Comparison of ENCODE assay signal across 25 mouse cellular contexts in the genomic region with DNA sequence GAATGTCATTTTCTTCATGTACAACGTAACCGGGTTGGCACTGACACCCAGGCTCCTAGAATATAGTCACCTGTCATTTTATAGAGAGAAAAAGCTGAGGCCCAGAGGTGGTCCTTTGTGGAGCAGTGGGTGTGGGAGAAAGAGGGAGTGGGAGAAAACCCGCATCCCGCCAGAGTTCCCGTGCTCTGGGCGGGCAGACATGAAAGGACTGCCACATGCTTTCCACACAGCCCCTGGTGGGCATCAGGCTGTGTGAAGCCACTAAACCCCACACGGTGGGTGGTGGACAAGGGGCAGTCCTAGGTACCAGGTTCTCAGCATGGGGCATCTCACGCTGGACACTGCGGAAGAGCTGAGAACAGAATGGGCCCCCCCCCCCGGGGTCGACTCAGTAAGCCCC. TPM values are rescaled to one million over a fixed set of nuclear protein-coding genes. Genes with fewer than 3 reads are reported as not detected.
DNase-seq lines count a peak whose midpoint lies in the region; ATAC-seq and TF ChIP-seq lines count a peak whose summit lies in the region.
"Had no signal": no experiment of that assay in that cellular context is flagged by ENCODE, and none has a peak within 500 bp of the region (broad histone marks: within the 10 kb centered on the region; RNA-seq: fewer than 3 reads in every experiment).

No protein-coding gene starts in this region.

- H3K27ac ChIP-seq in cerebellum, adult 2 months (ENCODE audit: insufficient read depth, low read length): peak overlapping the region; percentile 77
- no peak overlapping the region for H3K27ac ChIP-seq in limb, embryonic 12.5 days
- no peak overlapping the region for H3K27ac ChIP-seq in limb, embryonic 10.5 days
- peak overlapping the region; percentile 69 for H3K27ac ChIP-seq in forebrain, postnatal 0 days (ENCODE audit: low read depth, low read length)
- H3K27ac ChIP-seq in neural tube, embryonic 15.5 days (replicated peaks): peak overlapping the region; percentile 51
- H3K27ac ChIP-seq: limb, embryonic 15.5 days; stomach, postnatal 0 days had no signal

- WGBS in cerebellum, adult 2 months: 69% methylated on average over 11 of the region's 11 CpGs
- 87% methylated on average over 11 of the region's 11 CpGs for WGBS in limb, embryonic 12.5 days
- 91% methylated on average over 11 of the region's 11 CpGs for WGBS in limb, embryonic 10.5 days
- 77% methylated on average over 11 of the region's 11 CpGs for WGBS in forebrain, postnatal 0 days
- 85% methylated on average over 11 of the region's 11 CpGs for WGBS in neural tube, embryonic 15.5 days

- TF ChIP-seq CTCF in cerebellum, adult 2 months (IDR thresholded peaks at IDR 0.05; ENCODE audit: borderline replicate concordance, insufficient read depth, low read depth, low read length): no peak
- TF ChIP-seq CTCF in forebrain, postnatal 0 days (IDR thresholded peaks at IDR 0.05; ENCODE audit: low read depth): no peak

- H3K9ac ChIP-seq in limb, embryonic 12.5 days (replicated peaks): no peak overlapping the region
- H3K9ac ChIP-seq in forebrain, postnatal 0 days: no peak overlapping the region
- H3K9ac ChIP-seq in neural tube, embryonic 15.5 days (replicated peaks): no peak overlapping the region
- H3K9ac ChIP-seq: limb, embryonic 15.5 days; liver, postnatal 0 days had no signal

- H3K27me3 ChIP-seq in cerebellum, adult 2 months (ENCODE audit: control insufficient read depth, insufficient read depth, low read length): no peaks in the 10 kb centered on the region
- no peaks in the 10 kb centered on the region for H3K27me3 ChIP-seq in limb, embryonic 12.5 days
- 0 out of 2 replicates have a peak, but pooled peaks cover 10% of the 10 kb centered on the region for H3K27me3 ChIP-seq in limb, embryonic 10.5 days (ENCODE audit: low read depth, poor library complexity, severe bottlenecking)
- no peaks in the 10 kb centered on the region for H3K27me3 ChIP-seq in forebrain, postnatal 0 days (ENCODE audit: insufficient read depth, low read length)
- no peaks in the 10 kb centered on the region for H3K27me3 ChIP-seq in neural tube, embryonic 15.5 days (replicated peaks)
- H3K27me3 ChIP-seq: limb, embryonic 15.5 days had no signal

- ATAC-seq in limb, embryonic 12.5 days (ENCODE audit: insufficient number of reproducible peaks, insufficient read depth, low FRiP score, low TSS enrichment, low read depth): 0 out of 2 replicates have a peak, but pooled peaks have one; percentile 22
- no peak for ATAC-seq in forebrain, postnatal 0 days
- no peak for ATAC-seq in neural tube, embryonic 15.5 days (ENCODE audit: low FRiP score)
- no peak for ATAC-seq in erythroblast, adult 5-6 weeks (replicated peaks; ENCODE audit: low FRiP score, poor library complexity, severe bottlenecking)
- ATAC-seq: intestine, embryonic 16.5 days; liver, postnatal 0 days had no signal

- no peak overlapping the region for H3K4me3 ChIP-seq in cerebellum, adult 2 months (replicated peaks; ENCODE audit: insufficient read depth, low read depth, low read length)
- no peak overlapping the region for H3K4me3 ChIP-seq in limb, embryonic 12.5 days (replicated peaks)
- H3K4me3 ChIP-seq in limb, embryonic 10.5 days: no peak overlapping the region
- no peak overlapping the region for H3K4me3 ChIP-seq in forebrain, postnatal 0 days (ENCODE audit: low read depth, low read length)
- H3K4me3 ChIP-seq in neural tube, embryonic 15.5 days (replicated peaks): no peak overlapping the region
- H3K4me3 ChIP-seq: limb, embryonic 15.5 days; megakaryocyte, embryonic 14.5 days; myocyte had no signal

- H3K36me3 ChIP-seq in limb, embryonic 12.5 days: no peaks in the 10 kb centered on the region
- H3K36me3 ChIP-seq in limb, embryonic 10.5 days: no peaks in the 10 kb centered on the region
- H3K36me3 ChIP-seq in forebrain, postnatal 0 days (ENCODE audit: insufficient read depth): no peaks in the 10 kb centered on the region
- no peaks in the 10 kb centered on the region for H3K36me3 ChIP-seq in neural tube, embryonic 15.5 days
- H3K36me3 ChIP-seq: limb, embryonic 15.5 days had no signal

- H3K4me2 ChIP-seq in limb, embryonic 12.5 days: no peak overlapping the region
- no peak overlapping the region for H3K4me2 ChIP-seq in forebrain, postnatal 0 days (ENCODE audit: low read depth)
- H3K4me2 ChIP-seq in neural tube, embryonic 15.5 days: no peak overlapping the region
- H3K4me2 ChIP-seq: heart, embryonic 11.5 days; limb, embryonic 15.5 days had no signal

- TF ChIP-seq POLR2A in cerebellum, adult 2 months (IDR thresholded peaks at IDR 0.05; ENCODE audit: borderline replicate concordance, insufficient read depth, low read length): no peak

- peaks cover 53% of the 10 kb centered on the region for H3K4me1 ChIP-seq in cerebellum, adult 2 months (ENCODE audit: control insufficient read depth, insufficient read depth, low read length)
- peaks cover 8% of the 10 kb centered on the region; the same call in 1 of the 2 replicates for H3K4me1 ChIP-seq in limb, embryonic 12.5 days (replicated peaks)
- H3K4me1 ChIP-seq in limb, embryonic 10.5 days: peaks cover 18% of the 10 kb centered on the region
- peaks cover 6% of the 10 kb centered on the region; the same call in 1 of the 2 replicates for H3K4me1 ChIP-seq in forebrain, postnatal 0 days (ENCODE audit: insufficient read depth)
- H3K4me1 ChIP-seq in neural tube, embryonic 15.5 days: peaks cover 29% of the 10 kb centered on the region
- H3K4me1 ChIP-seq: megakaryocyte, embryonic 14.5 days had no signal

- H3K9me3 ChIP-seq in limb, embryonic 12.5 days: no peaks in the 10 kb centered on the region
- H3K9me3 ChIP-seq in limb, embryonic 10.5 days (replicated peaks): no peaks in the 10 kb centered on the region
- no peaks in the 10 kb centered on the region for H3K9me3 ChIP-seq in forebrain, postnatal 0 days (ENCODE audit: low read length)
- H3K9me3 ChIP-seq in neural tube, embryonic 15.5 days (replicated peaks): no peaks in the 10 kb centered on the region
- H3K9me3 ChIP-seq: limb, embryonic 15.5 days; megakaryocyte, embryonic 14.5 days had no signal

- DNase-seq in cerebellum, adult 2 months: no peak
- no peak for DNase-seq in cerebellum, adult 18-20 months
- DNase-seq in limb, embryonic 10.5 days (ENCODE audit: low spot score): no peak
- DNase-seq in forebrain, postnatal 0 days: no peak
- DNase-seq in kidney, adult 18-20 months: no peak
- DNase-seq: gastrocnemius, postnatal 36 days; kidney, postnatal 10 days; liver, postnatal 0 days; lung, postnatal 14 days; thymus, postnatal 14 days had no signal

RNA-seq across cellular contexts. Expression of a gene that starts 40.6 kb away (rescaled TPM):
- 24.6 and 26.1 TPM in 2 replicates for polyA plus RNA-seq in cerebellum, adult 2 months (2012; rRNA removed)
- 46.7 and 53.1 TPM in 2 replicates for polyA plus RNA-seq in limb, embryonic 12.5 days (2016; fragmentation: Nextera tagmentation; extraction: Ambion mirVana)
- polyA plus RNA-seq in limb, embryonic 10.5 days (2016; fragmentation: Nextera tagmentation; extraction: Ambion mirVana): 41.2 and 43.8 TPM in 2 replicates
- 13.9 and 15.5 TPM in 2 replicates for total RNA-seq in forebrain, postnatal 0 days (2014; rRNA removed)
- 33.9 and 39.3 TPM in 2 replicates for polyA plus RNA-seq in forebrain, postnatal 0 days (2015; fragmentation: Nextera tagmentation; extraction: Ambion mirVana)
- polyA plus RNA-seq in neural tube, embryonic 15.5 days (2015; fragmentation: Nextera tagmentation; extraction: Ambion mirVana): 29.3 and 31.6 TPM in 2 replicates
- total RNA-seq in erythroblast, adult 5-6 weeks (2015; ENCODE audit: low replicate concordance): 17.5 and 29.0 TPM in 2 replicates
- total RNA-seq in erythroblast, adult 5-6 weeks (2017; ENCODE audit: low replicate concordance): 17.3 and 18.9 TPM in 2 replicates

RNA-seq across cellular contexts. Expression of a gene that starts 59.4 kb away (rescaled TPM):
- polyA plus RNA-seq in cerebellum, adult 2 months (2012; rRNA removed): not detected in 2 replicates
- polyA plus RNA-seq in limb, embryonic 12.5 days (2016; fragmentation: Nextera tagmentation; extraction: Ambion mirVana): not detected in 2 replicates
- polyA plus RNA-seq in limb, embryonic 10.5 days (2016; fragmentation: Nextera tagmentation; extraction: Ambion mirVana): 6.6 TPM in 1 of 2 replicates, not detected in the other
- total RNA-seq in forebrain, postnatal 0 days (2014; rRNA removed): not detected in 2 replicates
- polyA plus RNA-seq in forebrain, postnatal 0 days (2015; fragmentation: Nextera tagmentation; extraction: Ambion mirVana): not detected in 2 replicates
- polyA plus RNA-seq in neural tube, embryonic 15.5 days (2015; fragmentation: Nextera tagmentation; extraction: Ambion mirVana): not detected in 2 replicates
- not detected in 2 replicates for total RNA-seq in erythroblast, adult 5-6 weeks (2015; ENCODE audit: low replicate concordance)
- total RNA-seq in erythroblast, adult 5-6 weeks (2017; ENCODE audit: low replicate concordance): not detected in 2 replicates
- total RNA-seq: adrenal gland, adult 18-20 months; common myeloid progenitor, adult 5-6 weeks; gastrocnemius, postnatal 36 days; heart, postnatal 25 days; layer of hippocampus, adult 8-10 months; left cerebral cortex, postnatal 10 days had no signal
- polyA plus RNA-seq: embryonic facial prominence, embryonic 11.5 days; intestine, embryonic 16.5 days; limb, embryonic 15.5 days; liver, postnatal 0 days; myocyte; stomach, postnatal 0 days had no signal

Comparison
In these comparisons a context has a peak if more than half of its experiments do, and no peak if none do; other contexts are left out.
1. H3K27ac ChIP-seq: peak in cerebellum, adult 2 months (single experiment), forebrain, postnatal 0 days (single experiment) and neural tube, embryonic 15.5 days (single experiment); none in limb, embryonic 12.5 days (single experiment) and limb, embryonic 10.5 days (single experiment).